Mouse (Mus musculus): ENCODE data around the gene Utp6. TPM values are rescaled to one million over a fixed set of nuclear protein-coding genes. Genes with fewer than 3 reads are reported as not detected.

Utp6 gene
- polyA plus RNA-seq, 1 experiment: 117 TPM

DNA sequence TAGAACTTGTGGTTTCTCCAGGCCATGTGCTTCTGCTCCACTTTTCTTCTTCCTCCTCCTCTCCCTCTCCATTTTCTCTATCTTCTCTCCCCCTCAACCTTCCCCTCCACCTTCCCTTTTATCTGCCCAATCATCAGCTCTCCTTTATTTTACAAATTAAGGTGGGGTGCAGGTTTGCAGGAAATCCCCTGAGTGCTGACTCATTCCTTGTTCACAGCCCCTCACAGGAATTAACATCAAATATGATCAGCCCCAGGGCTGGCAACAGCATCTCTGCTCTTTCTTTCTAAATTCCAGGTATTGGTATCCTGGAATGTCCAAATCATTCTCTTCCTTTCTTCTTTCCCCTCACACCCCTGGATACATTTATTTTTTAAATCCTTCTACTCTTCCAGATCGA is 14.0 kb upstream of the Utp6 start:
- Histone ChIP-seq H3K27me3 (ENCODE audit: control insufficient read depth, insufficient read depth, low read length, poor library complexity, severe bottlenecking) (no peaks in the 10 kb centered on the region), H3K4me1 (ENCODE audit: control insufficient read depth, insufficient read depth, low read length) (peaks cover 3% of the 10 kb centered on the region), H3K36me3 (ENCODE audit: control insufficient read depth, insufficient read depth, low read length, poor library complexity, severe bottlenecking) (no peaks in the 10 kb centered on the region), H3K9me3 (replicated peaks; ENCODE audit: control insufficient read depth, insufficient read depth, low read length, poor library complexity, severe bottlenecking) (peaks cover 15% of the 10 kb centered on the region), H3K27ac (ENCODE audit: insufficient read depth, low read length) (peak overlapping the region; percentile 99), H3K4me3 (ENCODE audit: low read depth, low read length) (no peak overlapping the region), H3K9ac (ENCODE audit: low read depth, poor library complexity, severe bottlenecking) (no peak overlapping the region)
- TF ChIP-seq POLR2A (IDR thresholded peaks at IDR 0.05; ENCODE audit: insufficient read depth, low read length) (no peak), CTCF (IDR thresholded peaks at IDR 0.05; ENCODE audit: low read depth, low read length) (no peak), EP300 (IDR thresholded peaks at IDR 0.05; ENCODE audit: insufficient read depth, low read depth, low read length) (no peak)

DNA sequence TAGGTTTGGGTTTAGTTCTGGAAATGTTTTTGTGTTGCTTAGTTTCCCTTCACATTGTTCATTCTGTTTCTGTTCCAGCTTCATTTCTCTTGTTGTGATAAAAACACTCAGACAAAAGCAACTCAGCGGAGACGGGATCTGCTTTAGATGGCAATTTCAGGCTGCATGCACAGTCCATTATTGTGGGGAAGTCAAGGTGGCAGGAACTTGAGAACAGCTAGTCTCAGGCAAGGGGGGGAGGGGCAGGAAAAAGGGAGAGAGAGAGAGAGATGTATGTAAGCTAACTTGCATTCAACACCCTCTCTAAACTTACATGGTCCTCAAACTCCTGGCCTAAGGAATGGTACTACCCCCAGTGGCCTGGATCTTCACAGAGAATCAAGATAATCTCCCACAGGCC is 13.2 kb upstream of the Utp6 start:
- Histone ChIP-seq H3K27me3 (ENCODE audit: control insufficient read depth, insufficient read depth, low read length, poor library complexity, severe bottlenecking) (no peaks in the 10 kb centered on the region), H3K9me3 (replicated peaks; ENCODE audit: control insufficient read depth, insufficient read depth, low read length, poor library complexity, severe bottlenecking) (peaks cover 15% of the 10 kb centered on the region), H3K4me1 (ENCODE audit: control insufficient read depth, insufficient read depth, low read length) (peaks cover 1% of the 10 kb centered on the region), H3K9ac (ENCODE audit: low read depth, poor library complexity, severe bottlenecking) (peak overlapping the region; percentile 79; the same call in 1 of the 2 replicates), H3K4me3 (ENCODE audit: low read depth, low read length) (peak overlapping the region; percentile 1; the same call in 1 of the 2 replicates), H3K36me3 (ENCODE audit: control insufficient read depth, insufficient read depth, low read length, poor library complexity, severe bottlenecking) (no peaks in the 10 kb centered on the region), H3K27ac (ENCODE audit: insufficient read depth, low read length) (peak overlapping the region; percentile 92)
- no peak for TF ChIP-seq CTCF (IDR thresholded peaks at IDR 0.05; ENCODE audit: low read depth, low read length)
- TF ChIP-seq EP300 (IDR thresholded peaks at IDR 0.05; ENCODE audit: insufficient read depth, low read depth, low read length): peak; percentile 74; the same call in 1 of the 2 replicates
- TF ChIP-seq POLR2A (IDR thresholded peaks at IDR 0.05; ENCODE audit: insufficient read depth, low read length): no peak

DNA sequence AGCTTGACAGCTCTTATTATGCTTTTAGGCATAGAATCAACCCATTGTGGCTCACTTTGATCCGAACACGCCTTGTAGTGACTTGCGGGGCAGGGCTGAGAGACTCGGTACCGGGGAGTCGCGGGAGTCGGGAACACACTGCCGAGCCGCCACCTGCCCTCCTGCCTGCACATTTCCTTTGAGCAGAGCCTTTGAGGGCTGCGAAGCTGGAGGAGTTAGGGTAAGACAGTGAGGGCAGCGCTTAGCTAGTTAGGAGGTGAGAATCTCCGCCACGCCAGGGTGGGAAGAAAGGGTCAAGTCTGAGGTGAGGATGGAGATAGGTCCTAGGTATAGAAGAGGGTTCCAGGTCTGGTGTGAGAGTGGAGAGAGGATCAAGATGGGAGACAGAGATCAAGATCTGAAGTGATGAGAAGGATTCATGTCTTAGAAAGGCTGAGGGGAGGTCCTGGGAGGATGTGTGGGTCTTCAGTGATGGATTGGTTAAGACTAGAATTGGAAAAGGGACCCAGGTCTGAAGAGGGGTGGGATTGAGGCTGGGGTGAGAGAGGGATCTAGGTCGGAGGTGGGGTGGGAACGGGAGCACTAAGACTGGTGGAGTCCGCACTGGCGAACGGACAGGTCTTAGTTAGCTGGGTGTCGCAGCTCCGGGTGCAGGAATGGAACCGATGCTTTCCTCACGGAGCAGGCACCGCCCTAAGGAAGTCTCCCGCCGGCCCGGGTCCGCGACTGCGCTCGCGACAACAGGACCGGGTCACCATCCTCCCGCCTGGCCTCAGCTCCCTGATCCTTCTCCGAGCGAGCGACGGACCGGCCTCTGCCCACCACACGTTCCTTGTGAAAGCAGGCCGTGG is 11.7 kb upstream of the Utp6 start:
- peak overlapping the region; percentile 60 for H3K4me3 ChIP-seq (ENCODE audit: low read depth, low read length)
- H3K27ac ChIP-seq (ENCODE audit: insufficient read depth, low read length): peak overlapping the region; percentile 44
- no peak for TF ChIP-seq EP300 (IDR thresholded peaks at IDR 0.05; ENCODE audit: insufficient read depth, low read depth, low read length)
- no peak for TF ChIP-seq POLR2A (IDR thresholded peaks at IDR 0.05; ENCODE audit: insufficient read depth, low read length)
- TF ChIP-seq CTCF (IDR thresholded peaks at IDR 0.05; ENCODE audit: low read depth, low read length): no peak
- H3K27me3 ChIP-seq (ENCODE audit: control insufficient read depth, insufficient read depth, low read length, poor library complexity, severe bottlenecking): no peaks in the 10 kb centered on the region
- H3K4me1 ChIP-seq (ENCODE audit: control insufficient read depth, insufficient read depth, low read length): no peaks in the 10 kb centered on the region
- H3K36me3 ChIP-seq (ENCODE audit: control insufficient read depth, insufficient read depth, low read length, poor library complexity, severe bottlenecking): no peaks in the 10 kb centered on the region
- H3K9me3 ChIP-seq (replicated peaks; ENCODE audit: control insufficient read depth, insufficient read depth, low read length, poor library complexity, severe bottlenecking): peaks cover 15% of the 10 kb centered on the region
- peak overlapping the region; percentile 79 for H3K9ac ChIP-seq (ENCODE audit: low read depth, poor library complexity, severe bottlenecking)

DNA sequence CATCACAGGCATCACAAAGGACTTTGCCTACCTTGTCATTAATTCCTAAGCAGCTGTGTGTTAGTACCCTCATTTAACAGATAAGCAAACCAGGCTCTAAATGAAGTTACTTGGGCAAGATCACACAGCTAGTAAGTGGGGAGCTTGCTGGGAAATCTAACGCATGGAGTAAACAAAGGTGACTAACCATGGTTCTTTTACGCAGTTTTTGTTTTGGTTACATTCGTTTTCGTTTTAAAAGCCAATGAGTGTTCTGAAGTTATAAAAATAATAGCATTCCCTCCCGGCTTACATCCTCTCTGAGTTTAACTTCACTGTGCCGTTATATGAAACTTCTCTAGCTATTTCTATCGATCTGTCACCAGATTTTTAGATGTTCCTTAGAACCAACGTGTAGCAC is 10.9 kb upstream of the Utp6 start:
- no peak for TF ChIP-seq CTCF (IDR thresholded peaks at IDR 0.05; ENCODE audit: low read depth, low read length)
- no peak for TF ChIP-seq EP300 (IDR thresholded peaks at IDR 0.05; ENCODE audit: insufficient read depth, low read depth, low read length)
- no peak for TF ChIP-seq POLR2A (IDR thresholded peaks at IDR 0.05; ENCODE audit: insufficient read depth, low read length)
- Histone ChIP-seq H3K9ac (ENCODE audit: low read depth, poor library complexity, severe bottlenecking) (peak overlapping the region; percentile 79), H3K9me3 (replicated peaks; ENCODE audit: control insufficient read depth, insufficient read depth, low read length, poor library complexity, severe bottlenecking) (peaks cover 9% of the 10 kb centered on the region), H3K4me3 (ENCODE audit: low read depth, low read length) (no peak overlapping the region), H3K27me3 (ENCODE audit: control insufficient read depth, insufficient read depth, low read length, poor library complexity, severe bottlenecking) (no peaks in the 10 kb centered on the region), H3K4me1 (ENCODE audit: control insufficient read depth, insufficient read depth, low read length) (no peaks in the 10 kb centered on the region), H3K36me3 (ENCODE audit: control insufficient read depth, insufficient read depth, low read length, poor library complexity, severe bottlenecking) (no peaks in the 10 kb centered on the region), H3K27ac (ENCODE audit: insufficient read depth, low read length) (peak overlapping the region; percentile 77)

DNA sequence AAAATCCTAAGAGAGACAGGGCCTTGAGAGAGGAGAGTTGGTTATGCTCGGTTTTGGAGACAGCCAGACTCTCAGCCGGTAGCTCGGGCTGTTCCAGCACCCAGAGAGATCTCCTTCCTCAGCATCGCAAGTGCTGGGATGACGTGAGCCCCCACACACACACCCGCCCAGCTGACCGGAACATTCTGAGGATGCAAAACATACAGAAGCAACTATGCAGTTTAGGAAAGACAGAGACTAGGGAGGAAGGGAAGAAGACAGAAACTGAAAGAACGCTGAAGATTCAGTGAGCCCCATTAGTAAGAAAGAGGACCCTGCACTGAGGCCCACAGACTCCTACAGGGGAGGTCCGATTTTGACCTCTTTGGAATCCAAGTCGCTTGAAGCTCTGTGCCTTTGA is 5.6 kb upstream of the Utp6 start:
- H3K9ac ChIP-seq (ENCODE audit: low read depth, poor library complexity, severe bottlenecking): peak overlapping the region; percentile 59
- H3K9me3 ChIP-seq (replicated peaks; ENCODE audit: control insufficient read depth, insufficient read depth, low read length, poor library complexity, severe bottlenecking): no peaks in the 10 kb centered on the region
- H3K4me1 ChIP-seq (ENCODE audit: control insufficient read depth, insufficient read depth, low read length): no peaks in the 10 kb centered on the region
- no peak overlapping the region for H3K4me3 ChIP-seq (ENCODE audit: low read depth, low read length)
- no peak for TF ChIP-seq EP300 (IDR thresholded peaks at IDR 0.05; ENCODE audit: insufficient read depth, low read depth, low read length)
- no peak for TF ChIP-seq POLR2A (IDR thresholded peaks at IDR 0.05; ENCODE audit: insufficient read depth, low read length)
- TF ChIP-seq CTCF (IDR thresholded peaks at IDR 0.05; ENCODE audit: low read depth, low read length): no peak
- H3K27me3 ChIP-seq (ENCODE audit: control insufficient read depth, insufficient read depth, low read length, poor library complexity, severe bottlenecking): no peaks in the 10 kb centered on the region
- no peak overlapping the region for H3K27ac ChIP-seq (ENCODE audit: insufficient read depth, low read length)
- no peaks in the 10 kb centered on the region for H3K36me3 ChIP-seq (ENCODE audit: control insufficient read depth, insufficient read depth, low read length, poor library complexity, severe bottlenecking)

DNA sequence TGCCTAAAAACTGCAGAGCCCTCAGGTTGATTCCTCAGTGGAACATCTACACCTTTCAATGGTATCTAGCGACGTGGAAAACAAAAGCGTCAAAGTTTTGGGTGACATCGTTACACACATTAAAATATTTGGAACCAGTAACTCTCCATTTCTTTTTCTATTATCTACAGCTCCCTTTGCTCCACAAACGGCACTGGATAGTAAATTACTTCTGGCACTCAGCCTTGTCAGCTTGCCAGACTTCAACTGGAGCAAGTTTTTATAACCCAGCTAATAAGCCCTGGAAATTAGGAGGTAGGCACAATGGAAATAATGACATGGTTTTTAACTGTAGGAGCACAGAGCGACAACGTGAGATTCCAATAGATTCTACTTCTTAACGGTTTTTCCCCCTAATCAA is 3.7 kb upstream of the Utp6 start:
- TF ChIP-seq POLR2A (IDR thresholded peaks at IDR 0.05; ENCODE audit: insufficient read depth, low read length) (no peak), CTCF (IDR thresholded peaks at IDR 0.05; ENCODE audit: low read depth, low read length) (no peak), EP300 (IDR thresholded peaks at IDR 0.05; ENCODE audit: insufficient read depth, low read depth, low read length) (no peak)

More for the DNA sequence above, 3.7 kb upstream of the Utp6 start:
- no peaks in the 10 kb centered on the region for H3K36me3 ChIP-seq (ENCODE audit: control insufficient read depth, insufficient read depth, low read length, poor library complexity, severe bottlenecking)
- no peaks in the 10 kb centered on the region for H3K4me1 ChIP-seq (ENCODE audit: control insufficient read depth, insufficient read depth, low read length)
- H3K27me3 ChIP-seq (ENCODE audit: control insufficient read depth, insufficient read depth, low read length, poor library complexity, severe bottlenecking): no peaks in the 10 kb centered on the region
- H3K27ac ChIP-seq (ENCODE audit: insufficient read depth, low read length): no peak overlapping the region
- no peak overlapping the region; the same call in 1 of the 2 replicates for H3K9ac ChIP-seq (ENCODE audit: low read depth, poor library complexity, severe bottlenecking)
- no peaks in the 10 kb centered on the region for H3K9me3 ChIP-seq (replicated peaks; ENCODE audit: control insufficient read depth, insufficient read depth, low read length, poor library complexity, severe bottlenecking)
- H3K4me3 ChIP-seq (ENCODE audit: low read depth, low read length): no peak overlapping the region
